In the genomic region with DNA sequence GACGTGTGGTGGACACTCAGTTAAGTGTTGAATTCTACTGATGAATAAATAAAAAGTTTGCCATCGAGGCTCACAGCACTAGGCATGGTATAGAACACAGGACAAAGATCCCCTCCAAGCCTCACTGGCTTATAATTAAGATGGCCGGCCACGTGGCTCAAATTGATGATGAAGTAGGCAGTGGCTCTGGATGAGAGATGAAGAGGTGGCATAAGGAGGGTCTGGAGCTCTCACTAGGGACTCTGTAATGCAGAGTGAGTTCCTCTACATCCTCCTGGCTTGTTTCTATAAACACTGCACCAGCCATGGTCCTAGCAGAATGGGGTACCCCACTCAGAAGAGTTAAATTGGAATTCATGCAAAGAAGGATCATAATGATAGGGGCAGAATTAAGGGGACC, we compare ENCODE assay signal across 16 mouse cellular contexts.
"Had no signal": no experiment of that assay in that cellular context is flagged by ENCODE, and none has a peak within 500 bp of the region (broad histone marks: within the 10 kb centered on the region; RNA-seq: fewer than 3 reads in every experiment).

No protein-coding gene starts in this region.

- H3K4me3 ChIP-seq: lung, embryonic 15.5 days; megakaryocyte, embryonic 14.5 days; midbrain, embryonic 12.5 days; neural tube, embryonic 12.5 days; stomach, embryonic 15.5 days had no signal

- H3K27ac ChIP-seq: lung, embryonic 15.5 days; midbrain, embryonic 12.5 days; neural tube, embryonic 12.5 days; stomach, embryonic 15.5 days had no signal

- DNase-seq: liver, postnatal 0 days; lung, adult 2 months; lung, postnatal 14 days; lung, postnatal 36 days; midbrain, embryonic 14.5 days; right cerebral cortex, postnatal 14 days; thymus, adult 2 months; thymus, postnatal 25 days; thymus, postnatal 4 days had no signal

- H3K4me1 ChIP-seq: lung, embryonic 15.5 days; stomach, embryonic 15.5 days had no signal

- H3K36me3 ChIP-seq: lung, embryonic 15.5 days; midbrain, embryonic 12.5 days; neural tube, embryonic 12.5 days; stomach, embryonic 15.5 days had no signal

- ATAC-seq: liver, postnatal 0 days; lung, postnatal 0 days; midbrain, embryonic 16.5 days had no signal

- H3K9me3 ChIP-seq: lung, embryonic 15.5 days; megakaryocyte, embryonic 14.5 days; midbrain, embryonic 12.5 days; neural tube, embryonic 12.5 days; stomach, embryonic 15.5 days had no signal

- H3K27me3 ChIP-seq: lung, embryonic 15.5 days; midbrain, embryonic 12.5 days; stomach, embryonic 15.5 days had no signal

- H3K4me2 ChIP-seq: lung, embryonic 15.5 days; midbrain, embryonic 12.5 days; neural tube, embryonic 12.5 days; stomach, embryonic 15.5 days had no signal

- H3K9ac ChIP-seq: liver, postnatal 0 days; lung, embryonic 15.5 days; midbrain, embryonic 12.5 days; neural tube, embryonic 12.5 days; stomach, embryonic 15.5 days had no signal
